Mouse (Mus musculus) brain, embryonic 14.5 days (tissue): ENCODE results near the gene Six5.
A peak's percentile ranks its signal among the peaks of the same experiment; 100 is the strongest.

ENCODE experiments used
- CTCF ChIP-seq: fragments of 200-500 bp; IDR thresholded peaks from 2 replicates; pipeline ENCODE4 v1.5.1; 2012; ENCODE audit warnings: inconsistent platforms, mild to moderate bottlenecking, moderate library complexity, borderline replicate concordance; ENCODE audit not compliant: insufficient read depth, insufficient read length; ENCODE audit errors: extremely low read depth
- POLR2A ChIP-seq: fragments of 200-500 bp; IDR thresholded peaks from 2 replicates; pipeline ENCODE4 v1.6.1; 2012; ENCODE audit warnings: mild to moderate bottlenecking, inconsistent platforms, borderline replicate concordance; ENCODE audit not compliant: poor library complexity, insufficient read depth, insufficient read length, severe bottlenecking; ENCODE audit errors: extremely low read depth

DNA sequence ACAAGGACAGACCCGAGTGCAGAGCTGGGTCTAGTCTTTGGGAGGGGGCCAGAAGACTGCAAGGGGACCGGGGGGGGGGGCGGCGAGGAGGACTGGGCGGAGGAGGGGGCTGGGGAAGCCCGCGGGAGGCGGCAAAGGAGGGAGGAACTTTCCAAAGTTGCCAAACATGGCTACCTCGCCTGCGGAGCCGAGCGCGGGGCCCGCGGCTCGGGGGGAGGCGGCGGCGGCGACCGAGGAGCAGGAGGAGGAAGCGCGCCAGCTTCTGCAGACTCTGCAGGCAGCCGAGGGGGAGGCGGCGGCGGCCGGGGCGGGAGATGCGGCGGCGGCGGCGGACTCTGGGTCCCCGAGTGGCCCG is at the start of gene Six5:
- TF ChIP-seq POLR2A = 0 out of 2 replicates have a peak, but pooled peaks have one; percentile 3
- no peak for TF ChIP-seq CTCF
